Mouse (Mus musculus): ENCODE data around the gene Tenm4. TPM values are rescaled to one million over a fixed set of nuclear protein-coding genes. Genes with fewer than 3 reads are reported as not detected.

Gene Tenm4
- polyA plus RNA-seq, 1 experiment: 0.79 TPM

DNA sequence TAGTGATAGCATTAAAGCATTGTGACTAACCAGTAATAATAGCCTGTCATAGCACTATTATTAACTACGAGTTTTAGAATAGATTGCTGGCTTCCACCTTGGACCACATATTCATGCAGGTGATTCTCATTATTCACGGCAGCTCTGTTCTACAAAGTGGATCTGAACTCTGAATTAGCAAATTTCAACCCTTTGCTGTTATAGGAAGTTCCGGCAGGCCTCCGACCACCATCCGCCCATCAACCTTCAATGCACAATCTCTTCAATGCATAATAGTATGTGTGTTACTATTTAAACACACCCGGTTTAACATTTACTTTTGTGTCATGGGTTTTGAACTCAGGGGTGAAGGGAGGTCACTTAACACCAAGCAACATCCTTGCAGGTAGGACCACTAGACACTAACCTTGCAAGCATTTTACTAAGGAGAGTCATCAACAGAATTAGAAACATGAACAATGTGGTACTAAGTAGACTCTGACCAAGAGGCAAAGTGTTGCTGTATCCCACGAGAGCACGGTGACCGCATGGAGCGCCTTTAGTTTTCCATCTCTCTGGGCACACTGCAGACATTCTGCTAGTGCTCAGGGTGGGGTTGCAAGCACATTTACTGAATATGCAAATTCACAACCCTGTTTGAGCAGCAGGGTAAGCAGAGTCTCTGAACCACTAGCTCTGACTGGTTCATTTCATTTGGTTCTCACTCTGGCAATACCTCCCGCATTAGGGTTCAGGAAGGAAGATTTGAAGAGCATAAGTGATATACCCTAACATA, 213.9 kb downstream of the Tenm4 start:
- TF ChIP-seq POLR2A (IDR thresholded peaks at IDR 0.05; ENCODE audit: low read depth, low read length) (no peak), CTCF (IDR thresholded peaks at IDR 0.05; ENCODE audit: extremely low read depth, insufficient read length, insufficient replicate concordance, low read depth, low read length) (no peak)
- Histone ChIP-seq H3K4me1 (ENCODE audit: control insufficient read depth, insufficient read depth, insufficient read length, low read length) (no peaks in the 10 kb centered on the region), H3K36me3 (ENCODE audit: control insufficient read depth, insufficient read depth, low read length) (no peaks in the 10 kb centered on the region), H3K27ac (ENCODE audit: insufficient read depth, low read depth, low read length) (no peak overlapping the region), H3K27me3 (ENCODE audit: control insufficient read depth, insufficient read depth, low read length) (no peaks in the 10 kb centered on the region), H3K4me3 (ENCODE audit: low read depth, low read length) (no peak overlapping the region)
- WGBS: 90% methylated on average over 11 of the region's 11 CpGs

DNA sequence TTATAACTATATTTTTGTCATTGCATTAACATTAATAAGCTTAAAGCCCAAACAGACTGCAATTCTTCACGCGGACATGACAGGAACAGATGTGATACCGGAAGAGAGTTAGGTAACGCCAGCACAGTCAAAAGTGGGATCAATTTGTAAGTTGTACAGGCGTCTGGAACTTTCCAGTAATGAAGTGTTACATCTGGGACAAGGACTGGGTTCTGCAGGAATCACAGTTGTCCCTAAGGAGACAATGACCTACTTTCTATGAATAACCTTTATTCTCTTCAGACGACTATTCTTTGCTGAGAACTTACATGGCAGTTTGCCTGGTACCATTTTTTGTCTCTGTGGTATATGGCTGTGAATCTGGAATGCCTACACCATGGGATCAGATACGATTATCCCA, 214.8 kb downstream of the Tenm4 start:
- Histone ChIP-seq H3K4me1 (ENCODE audit: control insufficient read depth, insufficient read depth, insufficient read length, low read length) (no peaks in the 10 kb centered on the region), H3K27me3 (ENCODE audit: control insufficient read depth, insufficient read depth, low read length) (no peaks in the 10 kb centered on the region), H3K4me3 (ENCODE audit: low read depth, low read length) (no peak overlapping the region), H3K36me3 (ENCODE audit: control insufficient read depth, insufficient read depth, low read length) (no peaks in the 10 kb centered on the region), H3K27ac (ENCODE audit: insufficient read depth, low read depth, low read length) (no peak overlapping the region)
- TF ChIP-seq POLR2A (IDR thresholded peaks at IDR 0.05; ENCODE audit: low read depth, low read length) (no peak), CTCF (IDR thresholded peaks at IDR 0.05; ENCODE audit: extremely low read depth, insufficient read length, insufficient replicate concordance, low read depth, low read length) (no peak)
- WGBS: 87% methylated on average over 7 of the region's 7 CpGs

DNA sequence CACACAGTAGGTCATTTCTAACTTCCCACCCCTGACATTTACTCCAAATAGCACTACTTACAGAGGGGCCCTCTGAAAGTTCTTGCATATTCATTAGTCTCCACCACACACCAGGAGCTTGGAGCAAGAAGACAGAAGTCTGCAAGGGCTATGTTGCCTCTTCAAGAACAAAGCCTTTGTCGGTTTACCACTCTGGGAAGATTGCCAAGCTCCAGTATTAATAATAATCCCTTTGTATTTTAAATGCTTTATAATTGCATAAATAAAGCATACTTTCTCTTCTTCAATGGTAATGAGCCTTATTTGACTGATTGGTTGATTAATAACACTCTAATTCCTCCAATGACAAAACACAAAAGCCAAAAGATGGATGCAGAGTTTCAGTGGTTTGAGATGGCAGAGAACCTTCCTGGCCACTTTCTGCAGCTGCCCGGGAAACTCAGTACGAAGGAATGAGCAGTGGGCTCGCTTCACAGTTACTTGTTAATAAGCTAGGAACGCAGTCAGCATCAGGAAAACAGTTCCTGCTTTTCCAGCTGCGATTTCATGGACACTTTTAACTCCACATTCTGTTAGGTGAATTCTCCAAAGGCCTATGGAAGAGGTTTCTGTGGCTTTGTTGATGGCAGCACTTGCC, 219.1 kb downstream of the Tenm4 start:
- H3K27ac ChIP-seq (ENCODE audit: insufficient read depth, low read depth, low read length): no peak overlapping the region
- no peak overlapping the region for H3K4me3 ChIP-seq (ENCODE audit: low read depth, low read length)
- TF ChIP-seq POLR2A (IDR thresholded peaks at IDR 0.05; ENCODE audit: low read depth, low read length): no peak
- no peak for TF ChIP-seq CTCF (IDR thresholded peaks at IDR 0.05; ENCODE audit: extremely low read depth, insufficient read length, insufficient replicate concordance, low read depth, low read length)
- 71% methylated on average over 6 of the region's 6 CpGs for WGBS
- no peaks in the 10 kb centered on the region for H3K36me3 ChIP-seq (ENCODE audit: control insufficient read depth, insufficient read depth, low read length)
- no peaks in the 10 kb centered on the region for H3K4me1 ChIP-seq (ENCODE audit: control insufficient read depth, insufficient read depth, insufficient read length, low read length)
- no peaks in the 10 kb centered on the region for H3K27me3 ChIP-seq (ENCODE audit: control insufficient read depth, insufficient read depth, low read length)

DNA sequence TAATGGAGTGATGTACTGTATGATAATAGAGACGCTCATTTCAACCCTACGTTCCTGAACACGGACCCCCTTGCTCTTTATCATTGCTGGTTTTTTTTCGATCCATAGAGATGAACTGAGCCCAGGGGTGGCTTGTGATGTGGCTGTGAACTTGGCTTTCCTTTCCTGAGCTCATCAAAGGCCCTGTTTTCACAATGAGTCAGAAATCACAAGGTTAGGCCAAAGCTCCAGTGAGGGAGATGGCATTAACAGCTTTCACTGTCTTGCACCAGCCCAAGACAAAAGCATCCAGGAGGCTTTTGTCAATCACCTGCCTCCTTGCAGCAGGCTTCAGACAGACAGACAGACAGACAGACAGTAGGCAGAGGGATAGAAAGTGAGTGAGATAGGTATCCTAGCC, 219.8 kb downstream of the Tenm4 start:
- Histone ChIP-seq H3K4me1 (ENCODE audit: control insufficient read depth, insufficient read depth, insufficient read length, low read length) (no peaks in the 10 kb centered on the region), H3K4me3 (ENCODE audit: low read depth, low read length) (no peak overlapping the region), H3K36me3 (ENCODE audit: control insufficient read depth, insufficient read depth, low read length) (no peaks in the 10 kb centered on the region), H3K27ac (ENCODE audit: insufficient read depth, low read depth, low read length) (no peak overlapping the region), H3K27me3 (ENCODE audit: control insufficient read depth, insufficient read depth, low read length) (no peaks in the 10 kb centered on the region)
- TF ChIP-seq CTCF (IDR thresholded peaks at IDR 0.05; ENCODE audit: extremely low read depth, insufficient read length, insufficient replicate concordance, low read depth, low read length) (no peak), POLR2A (IDR thresholded peaks at IDR 0.05; ENCODE audit: low read depth, low read length) (no peak)
- 87% methylated on average over 4 of the region's 4 CpGs for WGBS

DNA sequence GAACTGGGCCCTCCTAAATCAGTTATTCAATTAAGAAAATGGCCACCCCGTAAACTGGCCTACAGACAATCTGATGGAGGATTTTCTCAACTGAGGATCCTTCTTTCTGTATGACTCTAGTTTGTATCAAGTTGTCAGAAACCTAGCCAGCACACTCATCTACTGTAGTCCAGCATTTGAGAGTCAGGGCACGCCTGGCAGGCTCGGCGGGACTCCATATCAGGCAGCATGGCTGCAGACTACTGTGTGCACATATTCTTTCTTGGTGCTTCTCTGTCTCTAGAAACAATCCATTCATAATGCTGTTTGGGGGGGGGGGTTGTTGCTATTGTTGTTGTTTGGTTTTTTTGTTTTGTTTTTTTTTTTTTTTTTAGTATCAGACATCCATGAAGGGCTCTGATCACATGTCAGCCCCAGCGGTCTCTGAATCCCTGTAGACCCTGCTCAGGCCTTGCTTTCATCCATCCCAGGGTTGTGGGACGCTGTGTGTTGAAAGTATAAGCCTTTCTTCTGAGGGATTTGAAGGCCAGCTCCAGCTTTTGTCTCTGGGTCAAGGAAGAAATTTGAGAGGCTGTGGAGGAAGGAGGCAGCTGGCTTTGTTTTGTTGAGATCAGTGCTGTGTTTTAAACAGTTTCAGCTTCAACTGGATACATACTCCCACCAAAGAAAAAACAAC, 220.9 kb downstream of the Tenm4 start:
- 75% methylated on average over 6 of the region's 6 CpGs for WGBS
- Histone ChIP-seq H3K4me3 (ENCODE audit: low read depth, low read length) (no peak overlapping the region), H3K4me1 (ENCODE audit: control insufficient read depth, insufficient read depth, insufficient read length, low read length) (no peaks in the 10 kb centered on the region), H3K27ac (ENCODE audit: insufficient read depth, low read depth, low read length) (no peak overlapping the region), H3K36me3 (ENCODE audit: control insufficient read depth, insufficient read depth, low read length) (no peaks in the 10 kb centered on the region), H3K27me3 (ENCODE audit: control insufficient read depth, insufficient read depth, low read length) (no peaks in the 10 kb centered on the region)
- TF ChIP-seq CTCF (IDR thresholded peaks at IDR 0.05; ENCODE audit: extremely low read depth, insufficient read length, insufficient replicate concordance, low read depth, low read length) (no peak), POLR2A (IDR thresholded peaks at IDR 0.05; ENCODE audit: low read depth, low read length) (no peak)

DNA sequence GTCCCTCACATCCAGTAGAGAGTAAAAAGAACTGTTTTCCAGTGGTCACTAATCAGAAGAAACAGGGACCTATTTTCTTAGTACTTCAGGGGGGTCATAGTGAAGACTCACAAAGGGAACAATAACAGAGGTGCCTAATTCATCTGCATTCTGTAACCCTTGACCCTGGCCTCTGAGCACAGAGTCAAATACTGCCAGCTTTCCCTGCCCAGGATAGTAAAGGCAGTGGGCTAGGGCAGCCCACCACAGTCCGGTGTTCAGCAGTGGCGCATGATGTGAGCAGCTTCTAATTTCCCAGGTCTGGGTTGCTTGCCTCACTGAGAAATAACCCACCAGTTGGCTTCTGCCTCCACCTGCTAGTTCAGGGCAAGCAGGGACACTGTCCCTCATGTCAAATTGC, 221.6 kb downstream of the Tenm4 start:
- Histone ChIP-seq H3K27ac (ENCODE audit: insufficient read depth, low read depth, low read length) (no peak overlapping the region), H3K27me3 (ENCODE audit: control insufficient read depth, insufficient read depth, low read length) (no peaks in the 10 kb centered on the region), H3K4me1 (ENCODE audit: control insufficient read depth, insufficient read depth, insufficient read length, low read length) (no peaks in the 10 kb centered on the region), H3K4me3 (ENCODE audit: low read depth, low read length) (no peak overlapping the region), H3K36me3 (ENCODE audit: control insufficient read depth, insufficient read depth, low read length) (no peaks in the 10 kb centered on the region)
- TF ChIP-seq CTCF (IDR thresholded peaks at IDR 0.05; ENCODE audit: extremely low read depth, insufficient read length, insufficient replicate concordance, low read depth, low read length) (no peak), POLR2A (IDR thresholded peaks at IDR 0.05; ENCODE audit: low read depth, low read length) (no peak)
- WGBS: 86% methylated on average over 2 of the region's 2 CpGs

DNA sequence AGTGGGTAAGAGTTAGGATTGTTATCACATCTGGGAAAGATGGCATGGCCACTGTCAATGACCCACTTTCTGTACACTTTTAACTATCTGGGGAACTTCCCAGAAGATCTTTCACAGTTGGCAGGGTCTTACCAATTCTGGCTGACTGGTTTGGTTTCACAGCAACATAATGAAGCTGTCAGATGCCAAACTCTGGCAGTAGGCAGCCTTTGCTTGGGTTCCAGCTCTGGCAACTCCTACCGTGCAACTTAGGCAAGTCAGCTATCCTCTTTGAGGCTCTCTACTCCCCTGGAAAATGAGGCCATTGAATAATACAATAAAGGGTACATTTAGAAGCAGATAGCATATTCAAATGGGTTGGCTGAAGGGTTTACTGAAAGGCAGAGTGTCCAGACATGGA, 226.9 kb downstream of the Tenm4 start:
- Histone ChIP-seq H3K36me3 (ENCODE audit: control insufficient read depth, insufficient read depth, low read length) (no peaks in the 10 kb centered on the region), H3K27ac (ENCODE audit: insufficient read depth, low read depth, low read length) (no peak overlapping the region), H3K4me1 (ENCODE audit: control insufficient read depth, insufficient read depth, insufficient read length, low read length) (no peaks in the 10 kb centered on the region), H3K27me3 (ENCODE audit: control insufficient read depth, insufficient read depth, low read length) (no peaks in the 10 kb centered on the region), H3K4me3 (ENCODE audit: low read depth, low read length) (no peak overlapping the region)
- WGBS: 88% methylated on average over 1 of the region's 1 CpGs
- TF ChIP-seq POLR2A (IDR thresholded peaks at IDR 0.05; ENCODE audit: low read depth, low read length) (no peak), CTCF (IDR thresholded peaks at IDR 0.05; ENCODE audit: extremely low read depth, insufficient read length, insufficient replicate concordance, low read depth, low read length) (no peak)
